Mouse (Mus musculus): ENCODE results near the gene Acpp.

Acpp gene

GRCm38 (mm10) chr9:104247307-104247987 lies 90.1 kb downstream of the Acpp start:
- no peak for DNase-seq

GRCm38 (mm10) chr9:104243799-104244466 lies 93.6 kb downstream of the Acpp start:
- no peak for DNase-seq

GRCm38 (mm10) chr9:104240146-104240545 lies 97.4 kb downstream of the Acpp start:
- DNase-seq: no peak

- DNase-seq: no peak
Observed at GRCm38 (mm10) chr9:104239076-104239475, 98.5 kb downstream of the Acpp start.
